In genomic region chr5:35822721-35823120, GRCm38 (mm10) we compare ENCODE assay signal across 22 mouse cellular contexts.
"Had no signal": no experiment of that assay in that cellular context is flagged by ENCODE, and none has a peak within 500 bp of the region (broad histone marks: within the 10 kb centered on the region; RNA-seq: fewer than 3 reads in every experiment).

No protein-coding gene starts in this region.

- H3K27ac ChIP-seq: kidney, postnatal 0 days; limb, embryonic 12.5 days; limb, embryonic 15.5 days; liver, embryonic 14.5 days; macrophage; midbrain, embryonic 12.5 days; midbrain, embryonic 15.5 days; neural tube, embryonic 13.5 days; stomach, postnatal 0 days had no signal

- H3K4me3 ChIP-seq: limb, embryonic 12.5 days; limb, embryonic 15.5 days; midbrain, embryonic 12.5 days; midbrain, embryonic 15.5 days; myocyte; neural tube, embryonic 13.5 days had no signal

- ATAC-seq: intestine, postnatal 0 days; liver, postnatal 0 days; lung, postnatal 0 days; midbrain, embryonic 15.5 days had no signal

- DNase-seq: kidney, adult 2 months; kidney, postnatal 25 days; liver, postnatal 0 days; lung, embryonic 14.5 days; retina, postnatal 1 day; right cerebral cortex, postnatal 14 days; right cerebral cortex, postnatal 4 days; thymus, adult 2 months; thymus, postnatal 14 days; thymus, postnatal 4 days had no signal
